Mouse (Mus musculus) liver, postnatal 0 days (tissue): ENCODE results near the gene P2rx1. TPM values are rescaled to one million over a fixed set of nuclear protein-coding genes. Genes with fewer than 3 reads are reported as not detected.

ENCODE experiments used
- ATAC-seq: fragments of 200-750 bp; cut with Nextera tagmentation; 2 replicates; pipeline ENCODE4 v1.8.0; 2017; ENCODE audit warnings: mild to moderate bottlenecking, moderate library complexity
- DNase-seq: peaks from one replicate; pipeline ENCODE4 v3.0.0-alpha.2; 2016
- H3K27ac ChIP-seq: fragments of 300-500 bp; sonication (generic); 2 replicates; pipeline ENCODE4 v1.5.1; 2014; ENCODE audit warnings: antibody characterized with exemption, moderate library complexity, mild to moderate bottlenecking, low read depth
- H3K27me3 ChIP-seq: fragments of 300-500 bp; sonication (generic); 2 replicates; pipeline ENCODE4 v1.6.1; 2014; ENCODE audit warnings: low read length, control low read depth, mixed read lengths; ENCODE audit not compliant: insufficient read depth
- H3K36me3 ChIP-seq: fragments of 300-500 bp; sonication (generic); replicated peaks from 2 replicates; pipeline ENCODE4 v1.6.1; 2014; ENCODE audit warnings: mild to moderate bottlenecking, control low read depth, low read length, moderate library complexity, mixed read lengths; ENCODE audit not compliant: insufficient read depth
- H3K4me1 ChIP-seq: fragments of 300-500 bp; sonication (generic); 2 replicates; pipeline ENCODE4 v1.6.1; 2014; ENCODE audit warnings: antibody characterized with exemption, mild to moderate bottlenecking, control low read depth; ENCODE audit not compliant: insufficient read depth
- H3K4me2 ChIP-seq: fragments of 300-500 bp; sonication (generic); 2 replicates; pipeline ENCODE4 v1.6.1; 2014; ENCODE audit warnings: low read depth, mild to moderate bottlenecking, low read length, moderate library complexity, mixed read lengths
- H3K4me3 ChIP-seq: fragments of 300-500 bp; sonication (generic); 2 replicates; pipeline ENCODE4 v1.5.1; 2014; ENCODE audit warnings: low read depth, low read length
- H3K9ac ChIP-seq: fragments of 300-500 bp; sonication (generic); replicated peaks from 2 replicates; pipeline ENCODE4 v1.6.1; 2014; ENCODE audit warnings: mild to moderate bottlenecking, moderate library complexity
- H3K9me3 ChIP-seq: fragments of 300-500 bp; sonication (generic); 2 replicates; pipeline ENCODE4 v1.6.1; 2016; ENCODE audit warnings: mild to moderate bottlenecking, control low read depth, low read length, mixed read lengths
- CTCF ChIP-seq: sonication (generic); IDR thresholded peaks from 2 replicates; pipeline ENCODE4 v1.5.1; 2016; ENCODE audit warnings: antibody characterized with exemption, low read depth
- EP300 ChIP-seq: IDR thresholded peaks from 2 replicates; pipeline ENCODE4 v1.6.1; 2016; ENCODE audit warnings: antibody characterized with exemption, low read depth, mild to moderate bottlenecking
- WGBS: fragments of 180-500 bp; shearing (Covaris S2); extraction: QIAGEN DNeasy Blood & Tissue Kit; methylation state at CpG from one replicate; pipeline ENCODE4 v1.1.7; 2014; ENCODE audit not compliant: insufficient replicate concordance; 5-methylcytosine and 5-hydroxymethylcytosine counted together
- polyA plus RNA-seq: library from polyadenylated mRNA; unstranded; fragments of >200 nt; fragmentation: Nextera tagmentation; extraction: Ambion mirVana; gene quantifications from 2 replicates; pipeline ENCODE4 v1.2.1, GENCODE M21; 2015

The P2rx1 gene
- polyA plus RNA-seq, 1 experiment from 2014 or later = 7.9 TPM

- DNase-seq (peak; percentile 80), ATAC-seq (peak; percentile 82)
- peaks cover 22% of the 10 kb centered on the region for H3K4me1 ChIP-seq
- no peak overlapping the region for H3K9ac ChIP-seq
- peak overlapping the region; percentile 55 for H3K27ac ChIP-seq
- H3K9me3 ChIP-seq = no peaks in the 10 kb centered on the region
- peaks cover 10% of the 10 kb centered on the region for H3K27me3 ChIP-seq
- H3K4me2 ChIP-seq = peak overlapping the region; percentile 56
- 0 out of 2 replicates have a peak, but pooled peaks have one; percentile 17 for TF ChIP-seq EP300
- TF ChIP-seq CTCF = no peak
- no peaks in the 10 kb centered on the region for H3K36me3 ChIP-seq
- H3K4me3 ChIP-seq = no peak overlapping the region
- WGBS = 24% methylated on average over 7 of the region's 7 CpGs
Observed at GRCm38 (mm10) chr11:73024236-73024904, 25.5 kb downstream of the P2rx1 start.

GRCm38 (mm10) chr11:73026961-73027360, 28.1 kb downstream of the P2rx1 start:
- Histone ChIP-seq H3K27ac (no peak overlapping the region; the same call in 1 of the 2 replicates), H3K4me1 (peaks cover 18% of the 10 kb centered on the region), H3K27me3 (no peaks in the 10 kb centered on the region), H3K9ac (no peak overlapping the region), H3K9me3 (no peaks in the 10 kb centered on the region), H3K4me3 (no peak overlapping the region), H3K4me2 (no peak overlapping the region), H3K36me3 (no peaks in the 10 kb centered on the region)
- ATAC-seq (no peak), DNase-seq (no peak)
- 58% methylated on average over 8 of the region's 8 CpGs for WGBS
- TF ChIP-seq EP300 (no peak), CTCF (no peak)

- H3K27ac ChIP-seq = no peak overlapping the region
- 0 out of 2 replicates have a peak overlapping the region, but pooled peaks have one; percentile 48 for H3K9ac ChIP-seq
- TF ChIP-seq EP300 (no peak), CTCF (0 out of 2 replicates have a peak, but pooled peaks have one; percentile 16)
- H3K9me3 ChIP-seq = no peaks in the 10 kb centered on the region
- WGBS = 28% methylated on average over 20 of the region's 20 CpGs
- H3K4me2 ChIP-seq = peak overlapping the region; percentile 70
- H3K4me3 ChIP-seq = peak overlapping the region; percentile 24; the same call in 1 of the 2 replicates
- peak; percentile 80 for DNase-seq
- H3K4me1 ChIP-seq = no peaks in the 10 kb centered on the region; the same call in 1 of the 2 replicates
- ATAC-seq = peak; percentile 94
- H3K36me3 ChIP-seq = no peaks in the 10 kb centered on the region
- H3K27me3 ChIP-seq = no peaks in the 10 kb centered on the region
Observed at GRCm38 (mm10) chr11:73030821-73031498, 32.1 kb downstream of the P2rx1 start.

GRCm38 (mm10) chr11:73031536-73031935, 32.6 kb downstream of the P2rx1 start:
- H3K4me2 ChIP-seq = peak overlapping the region; percentile 70; the same call in 1 of the 2 replicates
- no peak for DNase-seq

GRCm38 (mm10) chr11:73036077-73036476, 37.2 kb downstream of the P2rx1 start:
- H3K36me3 ChIP-seq = no peaks in the 10 kb centered on the region
- no peaks in the 10 kb centered on the region; the same call in 1 of the 2 replicates for H3K4me1 ChIP-seq
- no peak overlapping the region for H3K27ac ChIP-seq
- ATAC-seq (no peak), DNase-seq (no peak)
- H3K9me3 ChIP-seq = no peaks in the 10 kb centered on the region
- no peak overlapping the region for H3K9ac ChIP-seq
- H3K4me2 ChIP-seq = no peak overlapping the region
- TF ChIP-seq EP300 (no peak), CTCF (no peak)
- no peak overlapping the region for H3K4me3 ChIP-seq
- H3K27me3 ChIP-seq = no peaks in the 10 kb centered on the region
- WGBS = 86% methylated on average over 7 of the region's 7 CpGs

More at GRCm38 (mm10) chr11:73031536-73031935, 32.6 kb downstream of the P2rx1 start:
- 79% methylated on average over 5 of the region's 5 CpGs for WGBS
- Histone ChIP-seq H3K27me3 (no peaks in the 10 kb centered on the region), H3K9me3 (no peaks in the 10 kb centered on the region), H3K4me1 (no peaks in the 10 kb centered on the region; the same call in 1 of the 2 replicates), H3K4me3 (no peak overlapping the region), H3K27ac (no peak overlapping the region), H3K9ac (no peak overlapping the region), H3K36me3 (no peaks in the 10 kb centered on the region)
- TF ChIP-seq CTCF (no peak), EP300 (no peak)
- ATAC-seq = no peak

GRCm38 (mm10) chr11:73036889-73037288, 38.0 kb downstream of the P2rx1 start:
- no peaks in the 10 kb centered on the region for H3K4me1 ChIP-seq
- H3K36me3 ChIP-seq = no peaks in the 10 kb centered on the region
- H3K4me3 ChIP-seq = no peak overlapping the region
- no peak overlapping the region for H3K27ac ChIP-seq
- H3K27me3 ChIP-seq = no peaks in the 10 kb centered on the region
- no peak overlapping the region for H3K9ac ChIP-seq
- ATAC-seq (peak; percentile 12; the same call in 1 of the 2 replicates), DNase-seq (no peak)
- 78% methylated on average over 6 of the region's 6 CpGs for WGBS
- TF ChIP-seq EP300 = no peak
- no peak overlapping the region for H3K4me2 ChIP-seq
- H3K9me3 ChIP-seq = no peaks in the 10 kb centered on the region
